Mouse (Mus musculus) CD4-positive, CD25-positive, alpha-beta regulatory T cell, adult 2 months (primary cell): Measurements from ENCODE around the gene Gjb3.
A peak's percentile ranks its signal among the peaks of the same experiment; 100 is the strongest.

Experiments used
- DNase-seq: peaks from one replicate; pipeline ENCODE4 v3.0.0-alpha.2; 2012; ENCODE audit warnings: low read depth, low spot score

Gjb3 gene

GRCm38 (mm10) chr4:127330181-127331100 is at the start of gene Gjb3:
Gjb3 (minus strand) TSS chr4:127330844.
- no peak for DNase-seq

- peak; percentile 26 for DNase-seq
Measured at GRCm38 (mm10) chr4:127377344-127377743, 46.7 kb upstream of the Gjb3 start.

- DNase-seq, result no peak
Measured at GRCm38 (mm10) chr4:127375541-127376177, 45.0 kb upstream of the Gjb3 start.

GRCm38 (mm10) chr4:127374645-127375044 is 44.0 kb upstream of the Gjb3 start:
- DNase-seq, result no peak

GRCm38 (mm10) chr4:127373491-127373890 is 42.8 kb upstream of the Gjb3 start:
- no peak for DNase-seq

GRCm38 (mm10) chr4:127371546-127371945 is 40.9 kb upstream of the Gjb3 start:
- DNase-seq, result no peak

GRCm38 (mm10) chr4:127370447-127370846 is 39.8 kb upstream of the Gjb3 start:
- peak; percentile 8 for DNase-seq

- DNase-seq, result peak; percentile 45
Measured at GRCm38 (mm10) chr4:127368379-127368973, 37.8 kb upstream of the Gjb3 start.

GRCm38 (mm10) chr4:127365834-127366233 is 35.2 kb upstream of the Gjb3 start:
- DNase-seq, result no peak

GRCm38 (mm10) chr4:127365433-127365832 is 34.8 kb upstream of the Gjb3 start:
- DNase-seq, result no peak

- no peak for DNase-seq
Measured at GRCm38 (mm10) chr4:127364431-127364830, 33.8 kb upstream of the Gjb3 start.

GRCm38 (mm10) chr4:127363331-127363730 is 32.7 kb upstream of the Gjb3 start:
- DNase-seq, result peak; percentile 17

GRCm38 (mm10) chr4:127362520-127362919 is 31.9 kb upstream of the Gjb3 start:
- DNase-seq, result no peak

GRCm38 (mm10) chr4:127358018-127358417 is 27.4 kb upstream of the Gjb3 start, which contains the start of gene Gjb5:
Gjb5 (minus strand) TSS chr4:127358181.
- DNase-seq, result no peak

GRCm38 (mm10) chr4:127354506-127355485 is 24.2 kb upstream of the Gjb3 start:
- no peak for DNase-seq

- no peak for DNase-seq
Measured at GRCm38 (mm10) chr4:127353951-127354438, 23.4 kb upstream of the Gjb3 start, which contains the start of gene Gjb4. Gjb4 (minus strand) TSS chr4:127354081.

- DNase-seq, result no peak
Measured at GRCm38 (mm10) chr4:127352594-127352993, 21.9 kb upstream of the Gjb3 start.

- no peak for DNase-seq
Measured at GRCm38 (mm10) chr4:127349560-127350300, 19.1 kb upstream of the Gjb3 start.

GRCm38 (mm10) chr4:127345000-127345399 is 14.4 kb upstream of the Gjb3 start:
- DNase-seq, result no peak

GRCm38 (mm10) chr4:127341372-127341771 is 10.7 kb upstream of the Gjb3 start:
- DNase-seq, result no peak
